22 mouse cellular contexts compared by ENCODE assay signal in the genomic region with DNA sequence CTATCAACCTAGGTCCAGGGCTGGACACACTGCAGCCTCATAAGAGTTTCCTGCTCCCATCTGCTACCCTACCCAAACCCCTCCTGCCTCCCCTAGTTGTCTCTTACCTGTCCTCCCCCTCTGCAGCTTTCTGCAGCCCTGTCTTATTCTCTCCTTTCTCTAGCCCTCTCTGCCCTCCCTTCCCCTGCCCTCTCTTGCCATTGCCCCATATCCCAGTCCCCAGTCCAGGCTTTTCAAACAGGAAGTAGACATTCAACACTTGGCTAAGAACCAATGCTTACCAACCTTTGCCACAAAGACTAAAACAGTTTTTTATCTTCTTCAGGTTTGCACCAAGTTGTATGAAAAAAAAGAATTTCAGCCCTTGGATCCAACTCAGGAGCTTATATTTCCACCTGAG.
"Had no signal": no experiment of that assay in that cellular context is flagged by ENCODE, and none has a peak within 500 bp of the region (broad histone marks: within the 10 kb centered on the region; RNA-seq: fewer than 3 reads in every experiment).

No protein-coding gene starts in this region.

- H3K4me1 ChIP-seq: limb, embryonic 15.5 days; lung, embryonic 15.5 days; midbrain, embryonic 12.5 days; midbrain, embryonic 15.5 days; neural tube, embryonic 12.5 days; neural tube, embryonic 15.5 days; stomach, embryonic 15.5 days had no signal

- H3K9me3 ChIP-seq: limb, embryonic 15.5 days; lung, embryonic 15.5 days; midbrain, embryonic 15.5 days; neural tube, embryonic 12.5 days; neural tube, embryonic 15.5 days; stomach, embryonic 15.5 days had no signal

- H3K27me3 ChIP-seq: limb, embryonic 12.5 days; limb, embryonic 15.5 days; lung, embryonic 15.5 days; midbrain, embryonic 12.5 days; midbrain, embryonic 15.5 days; neural tube, embryonic 12.5 days; neural tube, embryonic 15.5 days; stomach, embryonic 15.5 days had no signal

- ATAC-seq: midbrain, embryonic 15.5 days had no signal

- H3K4me3 ChIP-seq: limb, embryonic 12.5 days; limb, embryonic 15.5 days; lung, embryonic 15.5 days; midbrain, embryonic 12.5 days; midbrain, embryonic 15.5 days; neural tube, embryonic 12.5 days; neural tube, embryonic 15.5 days; stomach, embryonic 15.5 days had no signal

- DNase-seq: kidney, adult 18-20 months; kidney, adult 9 months; kidney, postnatal 14 days; kidney, postnatal 4 days; left cerebral cortex, postnatal 4 days; lung, adult 18-20 months; lung, postnatal 14 days; lung, postnatal 4 days; right cerebral cortex, adult 18-20 months; right cerebral cortex, postnatal 25 days; spleen, adult 18-20 months; thymus, adult 18-20 months; thymus, postnatal 36 days had no signal

- H3K27ac ChIP-seq: limb, embryonic 12.5 days; limb, embryonic 15.5 days; liver, embryonic 14.5 days; lung, embryonic 15.5 days; midbrain, embryonic 12.5 days; midbrain, embryonic 15.5 days; neural tube, embryonic 12.5 days; neural tube, embryonic 15.5 days; stomach, embryonic 15.5 days had no signal

- H3K36me3 ChIP-seq: limb, embryonic 12.5 days; limb, embryonic 15.5 days; lung, embryonic 15.5 days; midbrain, embryonic 12.5 days; midbrain, embryonic 15.5 days; neural tube, embryonic 12.5 days; neural tube, embryonic 15.5 days; stomach, embryonic 15.5 days had no signal
